Mouse (Mus musculus): Measurements from ENCODE around the gene Slc26a10.

GRCm38 (mm10) chr10:127174170-127174569, 6.3 kb downstream of the Slc26a10 start:
- TF ChIP-seq REST (IDR thresholded peaks at IDR 0.05; ENCODE audit: insufficient read depth, insufficient read length), result no peak
- TF ChIP-seq POLR2A (IDR thresholded peaks at IDR 0.05; ENCODE audit: insufficient read length, low read depth), result no peak
- no peak for TF ChIP-seq USF1 (IDR thresholded peaks at IDR 0.05; ENCODE audit: low read depth)
- TF ChIP-seq TCF12 (IDR thresholded peaks at IDR 0.05; ENCODE audit: insufficient read depth, poor library complexity, severe bottlenecking), result no peak
- TF ChIP-seq E2F4 (IDR thresholded peaks at IDR 0.05; ENCODE audit: insufficient read depth), result no peak

Measured in myocyte (in vitro differentiated cells).